Mouse (Mus musculus) central nervous system, embryonic 11.5 days (tissue): Measurements from ENCODE around the gene Olfm1. TPM values are rescaled to one million over a fixed set of nuclear protein-coding genes. Genes with fewer than 3 reads are reported as not detected.

Source experiments
- polyA plus RNA-seq: library from polyadenylated mRNA; depleted of rRNA; stranded (reverse); fragments of >200 nt; gene quantifications from 2 replicates; pipeline ENCODE4 v1.2.3, GENCODE M21; 2012; rRNA removed

Gene Olfm1
- 46.8 and 69.3 TPM in 2 replicates for polyA plus RNA-seq

GRCm38 (mm10) chr2:28192821-28193689 lies at the start of gene Olfm1:
Gene Olfm1, plus strand, starts transcription at chr2:28192992.

Other genes with a start within 250 kb of the Olfm1 start
- gene Fcnb, start 108.1 kb upstream of the Olfm1 start, polyA plus RNA-seq = 0.45 and 1.3 TPM in 2 replicates